In genomic region chr9:100645026-100645940, GRCm38 (mm10) we compare ENCODE assay signal across 7 mouse cellular contexts. TPM values are rescaled to one million over a fixed set of nuclear protein-coding genes. Genes with fewer than 3 reads are reported as not detected.
DNase-seq lines count a peak whose midpoint lies in the region; ATAC-seq lines count a peak whose summit lies in the region.

No protein-coding gene starts in this region.

- intact Hi-C loops in left cerebral cortex, postnatal 10 days (cut with DNase I) = no loop called here

- ATAC-seq in megakaryocyte, adult 5-6 weeks (ENCODE audit: poor library complexity, severe bottlenecking) = no peak
- ATAC-seq in forebrain, embryonic 12.5 days (ENCODE audit: low FRiP score) = no peak
- no peak for ATAC-seq in limb, embryonic 13.5 days (ENCODE audit: low FRiP score, low read depth)
- ATAC-seq in stomach, embryonic 16.5 days (ENCODE audit: insufficient read depth, low FRiP score) = no peak

- H3K27ac ChIP-seq in forebrain, embryonic 12.5 days = no peak overlapping the region
- H3K27ac ChIP-seq in limb, embryonic 13.5 days = no peak overlapping the region
- peak overlapping the region; percentile 38; the same call in 1 of the 2 replicates for H3K27ac ChIP-seq in stomach, embryonic 16.5 days (ENCODE audit: low read length)

- H3K9me3 ChIP-seq in megakaryocyte, embryonic 14.5 days = no peaks in the 10 kb centered on the region
- H3K9me3 ChIP-seq in forebrain, embryonic 12.5 days = no peaks in the 10 kb centered on the region; the same call in 1 of the 2 replicates
- H3K9me3 ChIP-seq in limb, embryonic 13.5 days = no peaks in the 10 kb centered on the region
- no peaks in the 10 kb centered on the region; the same call in 1 of the 2 replicates for H3K9me3 ChIP-seq in stomach, embryonic 16.5 days (replicated peaks; ENCODE audit: control insufficient read depth, low read length)

- no peak for DNase-seq in left cerebral cortex, postnatal 10 days (ENCODE audit: extremely low spot score in 1 of 2, low spot score in 2 of 2)
- no peak for DNase-seq in Muller cell, postnatal 12 days (ENCODE audit: inconsistent ontology term)

- H3K4me1 ChIP-seq in megakaryocyte, embryonic 14.5 days = peaks cover 39% of the 10 kb centered on the region
- peaks cover 28% of the 10 kb centered on the region for H3K4me1 ChIP-seq in forebrain, embryonic 12.5 days
- H3K4me1 ChIP-seq in limb, embryonic 13.5 days = peaks cover 18% of the 10 kb centered on the region
- H3K4me1 ChIP-seq in stomach, embryonic 16.5 days (ENCODE audit: control insufficient read depth, insufficient read depth, low read length) = peaks cover 10% of the 10 kb centered on the region; the same call in 1 of the 2 replicates

- peak overlapping the region; percentile 29; the same call in 1 of the 2 replicates for H3K9ac ChIP-seq in forebrain, embryonic 12.5 days
- H3K9ac ChIP-seq in limb, embryonic 13.5 days = peak overlapping the region; percentile 39
- peak overlapping the region; percentile 31; the same call in 1 of the 2 replicates for H3K9ac ChIP-seq in stomach, embryonic 16.5 days (ENCODE audit: low read length)

- no peaks in the 10 kb centered on the region for H3K27me3 ChIP-seq in megakaryocyte, embryonic 14.5 days (replicated peaks)
- H3K27me3 ChIP-seq in forebrain, embryonic 12.5 days = no peaks in the 10 kb centered on the region
- no peaks in the 10 kb centered on the region for H3K27me3 ChIP-seq in limb, embryonic 13.5 days
- no peaks in the 10 kb centered on the region for H3K27me3 ChIP-seq in stomach, embryonic 16.5 days (ENCODE audit: control insufficient read depth, insufficient read depth, low read length)

- peak overlapping the region; percentile 96 for H3K4me3 ChIP-seq in megakaryocyte, embryonic 14.5 days (replicated peaks)
- peak overlapping the region; percentile 83 for H3K4me3 ChIP-seq in forebrain, embryonic 12.5 days (replicated peaks)
- H3K4me3 ChIP-seq in limb, embryonic 13.5 days = peak overlapping the region; percentile 74
- H3K4me3 ChIP-seq in stomach, embryonic 16.5 days (replicated peaks; ENCODE audit: low read length) = peak overlapping the region; percentile 83; the same call in 1 of the 2 replicates

- WGBS in forebrain, embryonic 12.5 days = 26% methylated on average over 8 of the region's 8 CpGs
- WGBS in limb, embryonic 13.5 days = 32% methylated on average over 8 of the region's 8 CpGs
- WGBS in stomach, embryonic 16.5 days = 26% methylated on average over 8 of the region's 8 CpGs

- H3K4me2 ChIP-seq in forebrain, embryonic 12.5 days = peak overlapping the region; percentile 74
- peak overlapping the region; percentile 65 for H3K4me2 ChIP-seq in limb, embryonic 13.5 days (replicated peaks)
- H3K4me2 ChIP-seq in stomach, embryonic 16.5 days (ENCODE audit: low read depth, low read length) = peak overlapping the region; percentile 70

- H3K36me3 ChIP-seq in megakaryocyte, embryonic 14.5 days (replicated peaks; ENCODE audit: low read length) = peaks cover 5% of the 10 kb centered on the region
- 0 out of 2 replicates have a peak, but pooled peaks cover 3% of the 10 kb centered on the region for H3K36me3 ChIP-seq in forebrain, embryonic 12.5 days (replicated peaks)
- H3K36me3 ChIP-seq in limb, embryonic 13.5 days = no peaks in the 10 kb centered on the region; the same call in 1 of the 2 replicates
- no peaks in the 10 kb centered on the region; the same call in 1 of the 2 replicates for H3K36me3 ChIP-seq in stomach, embryonic 16.5 days (ENCODE audit: control insufficient read depth, insufficient read depth, low read length)

RNA-seq across cellular contexts. Expression of gene Stag1, which starts 47.7 kb away (rescaled TPM):
- polyA plus RNA-seq in megakaryocyte, embryonic 14.5 days (2012; ENCODE audit: insufficient read depth, low replicate concordance) = 1.8 TPM in 1 of 2 replicates, not detected in the other
- total RNA-seq in megakaryocyte, adult 5-6 weeks (2015) = 71.4 and 76.5 TPM in 2 replicates
- 93.7 and 102 TPM in 2 replicates for total RNA-seq in megakaryocyte, adult 5-6 weeks (2017)
- polyA plus RNA-seq in forebrain, embryonic 12.5 days (2016; fragmentation: Nextera tagmentation; extraction: Ambion mirVana) = 61.0 and 61.9 TPM in 2 replicates
- 52.5 and 55.4 TPM in 2 replicates for polyA plus RNA-seq in limb, embryonic 13.5 days (2015; fragmentation: Nextera tagmentation; extraction: Ambion mirVana)
- 31.9 and 35.7 TPM in 2 replicates for polyA plus RNA-seq in stomach, embryonic 16.5 days (2015; fragmentation: Nextera tagmentation; extraction: Ambion mirVana)
- total RNA-seq in left cerebral cortex, postnatal 10 days (2021) = 10 to 100 TPM; 33.5 to 39.1 TPM

Comparison
In these comparisons a context has a peak if more than half of its experiments do, and no peak if none do; other contexts are left out.
1. RNA of gene Stag1, which starts 47.7 kb away (polyA plus RNA-seq): 61.0 to 61.9 TPM in forebrain, embryonic 12.5 days, 52.5 to 55.4 TPM in limb, embryonic 13.5 days and 31.9 to 35.7 TPM in stomach, embryonic 16.5 days; 1.8 TPM in megakaryocyte, embryonic 14.5 days; every median in the first group is over 10 times any median in the second.
2. Peak in every context shown above with its lines, with median percentiles within 50 percentile points of each other: H3K4me3 ChIP-seq, H3K4me2 ChIP-seq and H3K9ac ChIP-seq.